Mouse (Mus musculus) kidney, postnatal 36 days (tissue): ENCODE results near the gene Epn1.

Source experiments
- DNase-seq, 2 experiments: peaks; one replicate each; pipeline ENCODE4 v3.0.0; 2021 to 2022; ENCODE audit warnings: mixed read lengths in 2 of 2

The Epn1 gene

DNA sequence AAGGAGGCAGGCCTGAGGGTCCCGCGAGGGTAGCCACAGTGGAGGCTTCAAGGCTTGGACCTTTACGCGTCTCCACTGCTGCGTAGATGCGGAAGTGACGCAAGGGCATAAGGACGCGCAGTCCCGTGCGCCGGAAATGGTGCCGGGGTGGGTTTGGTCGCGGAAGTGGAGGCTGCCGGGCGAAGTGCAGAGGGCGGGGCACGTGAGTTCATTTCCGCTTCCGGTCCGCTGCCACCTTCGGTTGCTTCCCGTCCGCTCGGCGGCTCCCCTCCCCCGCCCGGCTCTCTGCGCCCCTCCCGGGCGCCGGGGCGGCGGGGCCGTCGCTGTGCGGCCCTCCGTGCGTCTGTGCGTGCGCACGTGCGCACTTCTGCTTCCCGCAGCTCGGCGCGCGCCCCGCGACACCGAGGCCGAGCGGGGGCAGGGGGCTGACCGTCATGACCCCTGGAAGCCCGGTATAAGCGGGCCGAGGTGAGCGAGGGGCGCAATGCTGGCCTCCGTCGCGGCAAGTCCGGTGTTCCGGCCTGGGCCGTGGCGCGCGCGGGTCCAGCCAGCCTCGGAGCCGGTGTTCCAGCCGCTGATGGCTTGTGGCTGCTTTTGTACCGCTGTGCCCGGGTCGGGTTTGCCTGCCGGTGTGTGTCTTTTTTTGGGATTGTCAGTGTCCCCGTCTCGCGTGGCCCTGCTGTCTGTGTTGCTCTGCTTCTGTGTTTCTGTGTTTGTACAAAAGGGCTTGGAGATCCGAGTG is at the start of gene Epn1:
Gene Epn1 (plus strand): TSS at position 226 of the 742 bp plus-strand sequence.
- DNase-seq, result peak; percentile 98 to 99

DNA sequence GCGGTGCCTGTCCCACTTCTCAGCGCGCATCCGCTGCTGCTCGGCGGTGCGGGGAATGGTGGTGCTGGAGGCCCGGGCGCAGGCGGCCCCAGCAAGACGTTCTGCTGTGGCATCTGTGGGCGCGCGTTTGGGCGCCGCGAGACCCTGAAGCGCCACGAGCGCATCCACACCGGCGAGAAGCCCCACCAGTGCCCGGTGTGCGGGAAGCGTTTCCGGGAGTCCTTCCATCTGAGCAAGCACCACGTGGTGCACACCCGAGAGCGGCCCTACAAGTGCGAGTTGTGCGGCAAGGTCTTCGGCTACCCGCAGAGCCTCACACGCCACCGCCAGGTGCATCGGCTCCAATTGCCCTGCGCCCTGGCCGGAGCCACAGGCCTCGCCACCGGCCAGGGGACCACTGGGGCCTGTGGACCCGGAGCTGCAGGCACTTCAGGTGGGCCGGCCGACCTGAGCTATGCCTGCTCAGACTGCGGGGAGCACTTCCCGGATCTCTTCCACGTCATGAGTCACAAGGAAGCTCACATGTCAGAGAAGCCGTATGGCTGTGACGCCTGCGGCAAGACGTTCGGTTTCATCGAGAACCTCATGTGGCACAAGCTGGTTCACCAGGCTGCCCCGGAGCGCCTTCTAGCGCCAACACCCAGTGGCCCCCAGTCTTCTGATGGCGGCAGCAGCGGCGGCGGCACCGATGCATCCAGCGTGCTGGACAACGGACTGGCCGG is 49.3 kb upstream of the Epn1 start:
- DNase-seq, result no peak

DNA sequence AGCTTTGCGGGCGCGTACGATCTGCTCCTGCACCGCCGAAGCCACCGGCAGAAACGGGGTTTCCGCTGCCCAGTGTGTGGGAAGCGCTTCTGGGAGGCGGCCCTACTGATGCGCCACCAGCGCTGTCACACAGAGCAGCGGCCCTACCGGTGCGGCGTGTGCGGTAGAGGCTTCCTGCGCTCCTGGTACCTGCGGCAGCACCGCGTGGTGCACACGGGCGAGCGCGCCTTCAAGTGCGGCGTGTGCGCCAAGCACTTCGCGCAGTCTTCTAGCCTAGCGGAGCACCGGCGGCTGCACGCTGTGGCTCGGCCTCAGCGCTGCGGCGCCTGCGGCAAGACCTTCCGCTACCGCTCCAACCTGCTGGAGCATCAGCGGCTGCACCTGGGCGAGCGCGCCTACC is 48.5 kb upstream of the Epn1 start:
- no peak for DNase-seq

DNA sequence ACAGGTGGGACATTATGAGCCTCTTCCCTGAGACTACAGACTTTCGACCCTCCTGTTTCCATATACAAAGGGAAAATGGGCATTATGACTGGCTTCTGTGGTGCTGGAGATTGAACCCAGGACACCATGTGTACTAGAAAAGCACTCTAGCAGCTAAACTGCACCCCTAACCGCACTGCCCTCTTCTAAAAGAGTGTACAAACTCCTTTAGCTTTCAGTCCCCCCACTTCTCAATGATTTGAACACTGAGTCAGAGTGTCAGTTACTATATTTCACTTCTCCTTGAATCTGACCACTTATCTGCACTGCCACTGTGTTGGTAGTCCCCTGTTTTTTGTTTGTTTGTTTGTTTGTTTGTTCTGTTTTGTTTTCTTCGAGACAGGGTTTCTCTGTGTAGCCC is 46.2 kb upstream of the Epn1 start, which contains the start of gene 4632433K11Rik:
Gene 4632433K11Rik (plus strand): TSS at position 301 of the 400 bp plus-strand sequence.
- no peak for DNase-seq

DNA sequence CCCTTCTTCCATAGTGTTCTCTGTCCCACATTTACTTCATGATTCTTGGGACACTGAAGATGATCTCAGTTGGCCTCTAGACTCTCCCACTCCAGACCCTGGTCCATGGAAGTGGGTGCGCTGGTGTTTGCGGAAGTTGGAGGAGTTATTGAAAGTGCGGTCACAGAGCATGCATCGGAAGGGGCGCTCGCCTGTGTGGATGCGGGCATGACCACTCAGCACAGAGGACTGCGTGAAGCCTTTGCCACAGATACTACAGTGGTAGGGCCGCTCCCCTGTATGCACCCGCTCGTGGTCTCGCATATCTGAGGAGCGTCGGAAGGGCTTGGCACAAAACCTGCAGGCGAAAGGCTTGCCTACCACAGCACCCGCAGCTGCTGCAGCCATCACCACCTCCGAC is 44.4 kb upstream of the Epn1 start:
- no peak for DNase-seq

DNA sequence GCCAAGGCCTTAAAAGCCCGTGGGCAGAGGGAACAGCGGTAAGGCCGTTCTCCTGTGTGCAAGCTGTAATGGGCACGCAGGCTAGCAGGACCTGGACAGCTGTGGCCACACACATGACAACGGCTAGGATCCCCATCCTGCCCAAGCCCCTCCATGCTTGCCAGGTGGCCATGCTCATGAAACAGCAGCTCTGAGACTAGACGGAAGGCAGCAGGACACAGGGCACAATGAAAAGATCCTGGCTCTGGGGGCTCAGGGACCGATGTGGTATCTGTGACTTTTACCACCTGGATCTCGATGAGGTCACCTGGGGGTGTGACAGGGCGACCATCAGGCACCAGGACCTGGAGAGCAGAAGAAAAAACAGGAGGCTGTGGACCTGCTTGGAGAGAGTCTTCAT is 43.9 kb upstream of the Epn1 start:
- no peak for DNase-seq

DNA sequence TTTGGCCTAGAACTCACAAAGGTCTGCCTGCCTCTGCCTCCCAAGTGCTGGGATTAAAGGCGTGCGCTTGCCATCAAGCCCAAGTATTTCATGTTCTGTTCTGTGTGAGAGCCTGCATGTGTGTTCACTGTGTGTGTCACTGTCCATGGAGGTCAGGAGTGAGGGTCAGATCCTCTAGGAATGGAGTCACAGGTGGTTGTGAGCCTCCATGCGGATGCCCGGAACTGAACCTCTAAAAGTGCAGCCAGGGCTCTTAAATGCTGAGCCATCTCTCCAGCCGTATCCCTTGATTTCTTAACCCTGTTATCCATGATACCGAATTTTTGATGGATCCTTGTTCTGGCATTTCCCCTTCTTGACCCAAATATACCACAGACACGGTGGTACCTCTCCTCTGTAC is 43.0 kb upstream of the Epn1 start:
- DNase-seq, result no peak

DNA sequence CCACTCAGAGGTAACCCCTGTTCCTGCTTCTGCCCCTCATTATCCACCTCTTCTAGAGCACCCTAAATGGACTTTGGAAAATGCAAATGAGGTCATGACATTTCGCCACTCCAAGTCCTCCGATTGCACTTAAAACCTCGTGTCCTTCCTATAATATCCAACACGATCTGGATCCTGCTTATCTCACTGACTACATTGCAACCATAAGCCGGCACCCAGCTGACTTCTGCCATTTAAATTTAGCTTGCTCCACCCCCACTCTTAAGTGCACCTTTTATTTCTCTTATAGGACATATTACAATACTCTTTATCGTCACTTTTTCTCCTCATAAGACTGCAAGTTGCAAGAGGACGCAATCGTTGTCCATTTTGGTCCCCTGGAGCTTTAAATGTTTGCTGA is 42.6 kb upstream of the Epn1 start:
- DNase-seq, result no peak

DNA sequence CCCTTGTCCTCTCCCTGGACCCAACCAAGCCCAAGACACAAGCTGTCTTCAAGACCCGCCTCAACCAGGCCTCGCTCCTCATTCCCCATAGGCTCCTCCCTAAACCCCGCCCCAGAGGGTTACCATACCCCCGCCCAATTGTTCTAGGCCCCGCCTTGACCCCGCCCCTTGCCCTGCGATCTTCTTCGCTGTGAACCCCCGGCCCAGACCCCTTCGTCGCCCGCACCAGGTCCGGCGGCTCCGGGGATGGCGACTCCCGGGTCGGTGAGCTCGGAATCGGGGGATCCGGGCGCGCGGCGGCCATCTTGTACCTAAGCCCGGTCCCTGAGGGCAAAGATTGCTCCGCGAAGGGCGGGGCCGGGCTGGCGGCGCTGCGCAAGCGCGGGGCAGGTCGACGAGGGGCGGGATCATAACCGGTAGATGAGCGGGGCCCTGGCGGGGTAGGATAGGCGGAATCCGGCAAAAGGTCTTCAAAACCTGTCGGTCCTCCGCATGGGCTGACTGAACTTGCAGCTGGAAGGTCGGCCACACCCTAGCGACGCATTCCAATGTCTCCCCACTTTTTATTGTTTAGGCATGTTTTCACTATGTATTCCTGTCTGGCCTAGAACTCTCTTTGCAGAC is 41.8 kb upstream of the Epn1 start, which contains the start of gene Zfp784:
Gene Zfp784 (minus strand): TSS at position 338 of the 624 bp plus-strand sequence.
- DNase-seq, result peak; percentile 93 to 96

DNA sequence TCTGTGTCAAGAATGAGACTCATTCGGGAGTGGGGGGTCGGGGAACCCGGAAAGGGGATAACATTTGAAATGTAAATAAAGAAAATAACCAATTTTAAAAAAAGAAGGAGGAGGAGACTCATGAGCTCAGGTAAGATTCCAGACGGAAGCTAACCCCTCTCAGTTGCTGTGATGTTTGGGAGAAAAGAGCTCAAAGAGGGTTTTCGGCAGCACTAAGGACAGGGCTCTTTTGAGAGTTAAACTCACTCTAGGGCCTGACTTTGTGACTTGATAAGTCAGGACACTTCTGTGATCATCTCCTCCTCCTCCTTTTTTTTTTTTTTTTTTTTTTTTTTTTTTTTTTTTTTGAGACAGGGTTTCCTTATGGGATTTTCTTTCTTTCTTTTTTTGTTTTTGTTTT is 41.1 kb upstream of the Epn1 start:
- DNase-seq, result no peak

DNA sequence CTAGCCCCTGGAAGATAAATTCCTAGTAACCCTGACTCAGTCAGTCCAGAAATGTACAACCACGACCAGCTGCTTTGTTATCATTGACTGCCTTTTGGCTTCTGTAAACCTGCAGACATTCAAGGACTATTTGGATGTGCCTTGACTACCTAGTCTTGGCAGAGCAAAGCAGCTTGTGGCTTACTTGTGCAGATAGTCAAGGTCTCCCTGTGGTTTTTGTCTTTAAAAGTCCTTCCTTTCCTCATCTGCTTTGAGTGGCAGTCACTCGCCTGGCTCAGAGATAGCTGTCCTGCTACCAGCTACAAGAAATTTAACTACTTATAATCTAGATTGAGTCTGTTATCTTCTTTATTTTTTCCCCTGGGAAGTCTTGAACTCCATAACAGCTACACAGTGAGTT is 35.1 kb upstream of the Epn1 start:
- DNase-seq, result no peak

DNA sequence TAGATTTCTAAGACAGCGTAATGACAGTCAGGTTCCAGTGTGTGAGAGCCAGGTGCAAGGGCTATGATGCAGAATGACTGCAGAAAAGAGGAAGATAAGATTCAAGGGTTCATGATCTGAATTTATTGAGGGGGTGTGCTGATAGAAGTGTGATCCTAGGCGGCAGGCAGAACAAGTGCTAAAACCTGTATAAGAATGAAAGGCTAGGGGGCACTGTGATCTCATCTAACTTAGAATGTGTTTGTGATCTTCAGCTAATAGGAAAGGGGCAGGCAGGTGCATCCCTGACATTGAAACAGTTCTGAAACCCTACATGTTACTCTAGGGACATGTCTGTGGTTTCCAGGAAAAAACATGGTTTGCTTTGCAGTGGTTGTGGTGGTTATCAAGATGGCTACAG is 33.9 kb upstream of the Epn1 start:
- no peak for DNase-seq

DNA sequence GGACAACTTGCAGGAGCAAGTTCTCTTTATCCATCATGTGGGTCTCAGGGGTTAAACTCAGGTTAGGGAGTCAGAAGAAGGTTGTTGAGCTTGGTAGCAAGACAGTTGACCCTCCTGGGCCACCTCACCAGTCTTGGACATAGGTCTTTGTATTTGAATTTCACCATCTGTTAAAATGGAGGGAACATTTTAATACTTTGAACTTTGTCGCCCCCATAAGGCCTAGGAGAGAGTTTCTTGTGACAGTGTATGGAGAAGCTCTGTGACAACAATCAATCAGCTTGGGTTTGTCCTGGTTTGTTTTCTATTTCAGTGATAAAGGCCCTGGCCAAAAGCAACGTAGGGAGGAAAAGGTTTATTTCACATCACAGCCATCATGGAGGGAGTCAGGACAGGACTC is 32.7 kb upstream of the Epn1 start:
- DNase-seq, result peak; percentile 32 to 40

DNA sequence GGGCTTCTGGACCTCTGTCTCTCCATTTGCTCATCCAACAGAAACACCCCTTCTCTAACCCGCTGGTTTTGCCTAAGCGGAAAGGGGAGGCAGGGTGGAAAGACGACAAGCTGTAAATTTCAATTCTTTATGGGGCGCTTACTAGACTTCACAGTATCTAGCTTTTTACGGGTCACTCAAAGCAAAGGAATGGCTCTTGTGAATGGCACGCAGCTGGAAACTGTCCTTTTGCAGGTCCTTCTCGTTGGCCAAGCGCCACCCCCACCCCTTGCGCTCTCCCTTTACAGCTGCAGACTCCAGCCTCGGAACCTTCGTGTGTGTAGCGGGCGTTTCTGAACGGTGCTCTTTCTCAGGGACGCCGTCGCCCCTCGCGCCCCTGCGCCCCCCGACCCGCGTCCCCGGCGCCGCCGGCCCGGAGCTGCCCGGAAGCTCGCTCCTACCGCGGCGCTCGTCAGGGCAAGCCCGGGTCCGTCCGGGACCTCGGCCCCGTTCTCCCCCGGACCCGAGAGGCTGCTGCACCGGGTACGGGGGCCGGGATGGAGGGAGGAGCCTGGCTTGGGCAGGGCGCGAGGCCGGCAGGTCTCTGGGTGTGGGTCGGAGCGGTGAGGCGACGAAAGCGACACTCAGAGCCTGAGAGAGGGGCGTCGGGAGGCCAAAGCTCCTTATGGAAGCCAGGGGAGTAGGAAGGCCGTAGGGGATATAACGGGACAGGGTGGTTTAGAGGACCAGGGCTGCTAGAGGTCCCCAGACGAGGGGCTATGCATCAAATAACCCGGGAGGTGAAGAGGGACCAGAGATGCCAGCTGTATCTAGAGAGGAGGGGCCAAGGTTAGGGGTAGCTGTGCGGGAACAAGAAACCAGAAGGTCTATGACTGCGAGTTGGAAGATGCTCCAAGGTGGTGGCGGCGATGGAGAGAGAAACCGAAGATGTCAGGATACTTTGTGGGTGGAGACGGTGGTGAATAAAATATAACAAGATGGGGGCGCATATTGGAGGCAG is 28.5 kb upstream of the Epn1 start, which contains the start of gene Zfp580:
Gene Zfp580 (plus strand): TSS at position 346 of the 1,000 bp plus-strand sequence.
- peak; percentile 60 to 84 for DNase-seq

DNA sequence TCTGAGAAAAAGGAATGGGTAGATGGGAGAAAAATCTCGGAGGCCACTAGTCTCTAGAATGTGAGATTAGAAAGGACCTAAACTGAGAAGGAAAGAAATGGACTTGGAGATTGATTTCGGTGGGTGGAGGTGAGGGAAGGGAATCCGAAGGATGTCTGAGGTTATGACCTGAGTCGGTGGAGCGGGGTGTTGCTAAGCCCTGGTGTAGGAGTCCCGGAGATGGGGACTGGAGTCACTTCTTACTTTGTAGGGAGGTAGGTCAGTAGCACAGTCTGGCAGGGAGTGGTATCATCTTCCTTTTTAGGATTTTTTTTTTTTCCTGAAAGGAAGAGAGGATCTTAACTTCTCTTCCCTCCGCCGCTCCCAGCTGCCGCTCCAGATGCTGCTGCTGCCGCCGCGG is 27.6 kb upstream of the Epn1 start:
- no peak for DNase-seq

DNA sequence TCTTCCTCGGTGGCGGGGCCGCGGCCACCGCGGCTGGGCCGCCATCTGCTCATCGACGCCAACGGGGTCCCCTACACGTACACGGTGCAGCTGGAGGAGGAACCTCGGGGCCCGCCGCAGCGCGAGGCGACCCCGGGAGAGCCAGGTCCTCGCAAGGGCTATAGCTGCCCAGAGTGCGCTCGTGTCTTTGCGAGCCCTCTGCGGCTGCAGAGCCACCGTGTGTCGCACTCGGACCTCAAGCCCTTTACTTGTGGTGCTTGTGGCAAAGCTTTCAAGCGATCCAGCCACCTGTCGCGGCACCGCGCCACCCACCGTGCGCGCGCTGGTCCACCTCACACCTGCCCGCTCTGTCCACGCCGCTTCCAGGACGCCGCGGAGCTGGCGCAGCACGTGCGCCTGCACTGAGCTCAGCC is 27.1 kb upstream of the Epn1 start:
- DNase-seq, result peak in 1 of 2 experiments; percentile 33

DNA sequence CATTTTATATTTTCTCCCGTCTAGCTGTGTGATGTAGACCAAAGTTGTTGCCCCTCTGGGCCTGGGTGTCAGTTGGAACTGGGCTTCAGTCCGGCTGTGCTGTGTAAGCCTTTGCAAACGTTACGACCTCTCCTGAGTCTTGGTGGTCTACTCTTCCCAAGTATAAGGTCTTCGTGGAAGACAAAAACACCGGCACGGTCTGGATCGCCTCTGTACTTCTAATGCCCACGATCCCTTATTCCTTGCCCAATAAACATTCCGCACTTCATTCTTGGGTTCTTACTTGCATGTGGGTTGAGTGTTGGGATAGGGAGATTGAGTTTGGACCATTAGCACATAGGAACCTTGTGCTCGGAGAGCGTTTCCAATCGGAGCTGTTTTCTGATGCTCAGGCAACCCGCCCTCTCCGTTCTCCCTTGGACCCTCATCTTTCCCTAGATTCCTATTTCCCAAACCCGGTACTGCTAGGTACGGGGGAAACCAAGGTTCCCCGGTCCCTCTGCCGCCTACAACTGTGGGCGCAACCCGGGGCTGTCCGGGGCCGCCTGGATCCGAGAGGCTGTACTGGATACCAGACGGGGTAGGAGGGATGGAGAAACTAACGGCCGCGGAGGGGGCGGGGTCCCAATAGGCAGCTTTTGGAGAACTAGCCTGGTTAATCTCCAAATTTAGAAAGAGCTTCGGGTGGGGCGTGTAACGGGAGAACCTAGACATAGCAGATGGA is 26.4 kb upstream of the Epn1 start:
- no peak for DNase-seq

DNA sequence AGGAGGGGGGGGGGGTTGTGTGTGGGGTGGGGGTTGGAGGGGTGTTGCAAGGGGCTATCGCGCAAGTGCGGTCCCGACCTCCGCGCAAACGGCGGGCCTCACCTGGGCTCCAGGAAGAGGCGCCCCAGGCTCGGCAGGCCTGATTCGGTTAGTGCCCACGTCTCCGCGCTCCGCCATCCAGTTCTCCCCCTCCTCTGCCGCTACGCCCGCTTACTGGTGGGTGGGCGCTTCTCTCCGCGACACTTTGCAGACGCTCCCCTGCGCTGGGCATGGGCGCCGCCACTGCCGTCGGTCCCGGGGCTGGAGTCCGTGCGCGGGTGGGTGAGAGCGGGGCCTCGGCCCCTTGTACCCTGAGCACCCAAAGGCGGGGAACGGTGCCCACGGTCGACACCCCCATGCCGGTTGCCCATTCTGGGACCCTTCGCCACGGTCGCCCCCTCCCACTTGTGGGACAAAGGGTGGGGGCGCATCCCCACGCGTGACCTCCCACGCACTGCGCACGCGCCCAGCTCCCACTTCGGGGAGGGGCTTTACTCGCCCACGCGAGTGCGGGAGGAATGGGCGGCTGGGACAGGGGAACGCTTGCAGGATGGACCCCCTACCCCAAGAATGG is 23.3 kb upstream of the Epn1 start:
- no peak for DNase-seq

DNA sequence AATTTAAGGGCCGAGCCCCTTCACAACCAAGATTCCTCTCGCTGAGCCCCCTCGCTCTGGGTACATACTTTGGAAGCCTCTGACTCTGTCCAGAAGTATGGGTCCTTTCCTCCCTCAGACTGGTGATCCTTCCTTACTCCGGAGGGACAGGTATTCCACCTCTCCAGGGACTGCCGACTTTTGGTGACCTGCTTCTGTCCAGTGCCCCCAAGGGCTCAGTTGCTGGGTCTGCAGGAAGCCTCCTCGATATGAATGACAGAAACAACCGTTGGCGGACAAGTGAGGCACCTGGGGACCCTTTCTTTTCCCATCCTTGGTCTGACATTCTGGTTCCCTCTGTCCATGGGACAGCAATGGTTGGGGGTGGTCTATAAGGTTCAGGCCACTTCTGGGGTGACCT is 22.7 kb upstream of the Epn1 start:
- no peak for DNase-seq

DNA sequence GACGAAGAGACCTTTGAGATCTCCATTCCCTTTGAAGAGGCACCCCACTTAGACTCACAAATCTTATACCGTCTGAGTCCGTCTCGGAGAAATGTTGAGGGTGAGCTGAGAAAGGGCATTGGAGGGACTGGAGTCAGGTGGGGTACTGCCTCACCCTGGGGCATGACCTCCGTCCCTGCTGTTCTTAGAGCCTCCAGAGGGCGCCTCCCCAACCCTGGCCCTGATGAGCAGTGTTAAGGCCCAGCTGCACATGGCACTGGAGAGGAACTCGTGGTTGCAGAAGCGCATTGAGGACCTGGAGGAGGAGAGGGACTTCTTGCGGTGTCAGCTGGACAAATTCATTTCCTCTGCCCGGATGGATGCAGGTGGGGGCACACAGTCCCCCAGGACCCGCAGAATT is 22.2 kb upstream of the Epn1 start:
- peak in 1 of 2 experiments; percentile 31 for DNase-seq

DNA sequence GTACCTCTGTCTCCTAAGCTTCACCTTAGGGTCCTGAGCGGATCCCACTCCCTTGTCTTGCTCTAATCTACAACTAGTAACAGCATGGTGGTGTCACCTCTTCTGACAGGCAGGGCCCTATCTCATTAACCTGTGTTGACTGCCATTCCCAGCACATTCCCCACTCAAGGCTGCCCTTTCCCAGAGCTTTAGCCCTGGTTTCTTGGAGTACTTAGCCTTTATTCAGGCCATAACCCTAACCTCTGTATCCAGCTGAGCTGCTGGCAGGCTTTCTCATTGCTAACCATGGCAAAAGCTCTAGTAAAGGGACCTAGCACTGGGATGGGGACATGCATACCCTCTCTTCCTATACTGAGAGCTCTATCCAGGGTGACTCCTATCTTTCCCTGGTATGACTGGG is 21.4 kb upstream of the Epn1 start:
- DNase-seq, result no peak
